Comparison of ENCODE assay signal across 31 mouse cellular contexts in genomic region chr5:140157886-140158627, GRCm38 (mm10).
DNase-seq lines count a peak whose midpoint lies in the region; ATAC-seq and TF ChIP-seq lines count a peak whose summit lies in the region.
"Had no signal": no experiment of that assay in that cellular context is flagged by ENCODE, and none has a peak within 500 bp of the region (broad histone marks: within the 10 kb centered on the region; RNA-seq: fewer than 3 reads in every experiment).

No protein-coding gene starts in this region.

- WGBS in liver, embryonic 12.5 days (ENCODE audit: insufficient replicate concordance) = 43% methylated on average over 1 of the region's 1 CpGs
- WGBS in liver, embryonic 11.5 days = 68% methylated on average over 1 of the region's 1 CpGs
- WGBS in forebrain, embryonic 10.5 days = 88% methylated on average over 1 of the region's 1 CpGs

- H3K9ac ChIP-seq in liver, embryonic 12.5 days = no peak overlapping the region
- H3K9ac ChIP-seq in liver, embryonic 11.5 days (ENCODE audit: low read depth, low read length) = no peak overlapping the region
- H3K9ac ChIP-seq: embryonic facial prominence, embryonic 12.5 days; forebrain, embryonic 15.5 days; heart, embryonic 13.5 days; hindbrain, embryonic 15.5 days; limb, embryonic 13.5 days; neural tube, embryonic 15.5 days had no signal

- DNase-seq in liver, embryonic 11.5 days (ENCODE audit: low spot score) = no peak
- DNase-seq in G1E (ENCODE audit: low spot score) = no peak
- no peak for DNase-seq in right cerebral cortex, postnatal 14 days
- DNase-seq in forebrain, embryonic 10.5 days (ENCODE audit: extremely low spot score, low spot score) = no peak
- DNase-seq: adrenal gland, postnatal 36 days; cerebellum, adult 9-10 months; cerebellum, postnatal 36 days; embryo, embryonic 11 days; gastrocnemius, adult 2 months; gastrocnemius, postnatal 36 days; heart, adult 2 months; heart, postnatal 10 days; kidney, adult 11 months; kidney, postnatal 14 days; lung, postnatal 36 days; midbrain, embryonic 14.5 days; spleen, adult 18-20 months; thymus, postnatal 14 days had no signal

- H3K4me2 ChIP-seq in liver, embryonic 12.5 days = no peak overlapping the region
- no peak overlapping the region for H3K4me2 ChIP-seq in liver, embryonic 11.5 days
- H3K4me2 ChIP-seq: embryonic facial prominence, embryonic 12.5 days; forebrain, embryonic 15.5 days; heart, embryonic 13.5 days; hindbrain, embryonic 15.5 days; limb, embryonic 13.5 days; neural tube, embryonic 15.5 days had no signal

- no peaks in the 10 kb centered on the region for H3K9me3 ChIP-seq in liver, embryonic 12.5 days (replicated peaks)
- no peaks in the 10 kb centered on the region for H3K9me3 ChIP-seq in liver, embryonic 11.5 days (ENCODE audit: control insufficient read depth, low read length)
- no peaks in the 10 kb centered on the region for H3K9me3 ChIP-seq in G1E (replicated peaks)
- H3K9me3 ChIP-seq in forebrain, embryonic 10.5 days = no peaks in the 10 kb centered on the region
- H3K9me3 ChIP-seq: embryonic facial prominence, embryonic 12.5 days; forebrain, embryonic 15.5 days; heart, embryonic 13.5 days; hindbrain, embryonic 10.5 days; hindbrain, embryonic 15.5 days; limb, embryonic 13.5 days; neural tube, embryonic 15.5 days had no signal

- no peaks in the 10 kb centered on the region for H3K36me3 ChIP-seq in liver, embryonic 12.5 days
- H3K36me3 ChIP-seq in liver, embryonic 11.5 days (ENCODE audit: control insufficient read depth, insufficient read depth, low read length) = no peaks in the 10 kb centered on the region
- H3K36me3 ChIP-seq in G1E (replicated peaks) = peaks cover 46% of the 10 kb centered on the region
- H3K36me3 ChIP-seq in forebrain, embryonic 10.5 days (replicated peaks) = peaks cover 4% of the 10 kb centered on the region; the same call in 1 of the 2 replicates
- H3K36me3 ChIP-seq: embryonic facial prominence, embryonic 12.5 days; forebrain, embryonic 15.5 days; heart, embryonic 13.5 days; hindbrain, embryonic 10.5 days; hindbrain, embryonic 15.5 days; neural tube, embryonic 15.5 days had no signal

- H3K27ac ChIP-seq in liver, embryonic 12.5 days = no peak overlapping the region
- no peak overlapping the region for H3K27ac ChIP-seq in liver, embryonic 11.5 days (ENCODE audit: low read depth, low read length)
- H3K27ac ChIP-seq in forebrain, embryonic 10.5 days = no peak overlapping the region
- H3K27ac ChIP-seq: embryonic facial prominence, embryonic 12.5 days; forebrain, embryonic 15.5 days; gastrocnemius, adult 2 months; heart, adult 2 months; heart, embryonic 13.5 days; hindbrain, embryonic 10.5 days; hindbrain, embryonic 15.5 days; limb, embryonic 13.5 days; neural tube, embryonic 15.5 days had no signal

- no peak for TF ChIP-seq CTCF in G1E (IDR thresholded peaks at IDR 0.05; ENCODE audit: low read depth, low read length)

- H3K27me3 ChIP-seq in liver, embryonic 12.5 days (replicated peaks) = no peaks in the 10 kb centered on the region
- H3K27me3 ChIP-seq in liver, embryonic 11.5 days (replicated peaks; ENCODE audit: control insufficient read depth, insufficient read depth, low read length) = no peaks in the 10 kb centered on the region
- H3K27me3 ChIP-seq in G1E (ENCODE audit: insufficient read depth, low read length) = no peaks in the 10 kb centered on the region
- no peaks in the 10 kb centered on the region for H3K27me3 ChIP-seq in forebrain, embryonic 10.5 days (ENCODE audit: poor library complexity, severe bottlenecking)
- H3K27me3 ChIP-seq: embryonic facial prominence, embryonic 12.5 days; forebrain, embryonic 15.5 days; heart, embryonic 13.5 days; hindbrain, embryonic 15.5 days; limb, embryonic 13.5 days; megakaryocyte, embryonic 14.5 days; neural tube, embryonic 15.5 days; Patski had no signal

- peaks cover 14% of the 10 kb centered on the region for H3K4me1 ChIP-seq in liver, embryonic 12.5 days
- H3K4me1 ChIP-seq in liver, embryonic 11.5 days (replicated peaks; ENCODE audit: control insufficient read depth, insufficient read depth, low read length) = peaks cover 4% of the 10 kb centered on the region
- H3K4me1 ChIP-seq in G1E (ENCODE audit: insufficient read depth, low read depth, low read length) = peaks cover 46% of the 10 kb centered on the region
- peaks cover 10% of the 10 kb centered on the region for H3K4me1 ChIP-seq in forebrain, embryonic 10.5 days
- H3K4me1 ChIP-seq: embryonic facial prominence, embryonic 12.5 days; forebrain, embryonic 15.5 days had no signal

- ATAC-seq in liver, embryonic 12.5 days = peak; percentile 65; the same call in 1 of the 2 replicates
- ATAC-seq in liver, embryonic 11.5 days (replicated peaks; ENCODE audit: low FRiP score) = no peak
- peak; percentile 28 for ATAC-seq in G1E (ENCODE audit: extremely low read depth, insufficient number of reproducible peaks, low FRiP score, poor library complexity, severe bottlenecking)
- peak; percentile 39; the same call in 1 of the 2 replicates for ATAC-seq in common myeloid progenitor, adult 5-6 weeks (replicated peaks; ENCODE audit: low read depth, poor library complexity, severe bottlenecking)
- no peak for ATAC-seq in frontal cortex, adult (ENCODE audit: low TSS enrichment)
- ATAC-seq: forebrain, embryonic 15.5 days; inflammation-experienced regulatory T-cells, adult 6 months; Patski had no signal

- H3K4me3 ChIP-seq in liver, embryonic 12.5 days = no peak overlapping the region
- no peak overlapping the region for H3K4me3 ChIP-seq in liver, embryonic 11.5 days (ENCODE audit: low read depth, low read length)
- H3K4me3 ChIP-seq in G1E (ENCODE audit: low read depth, low read length) = no peak overlapping the region
- H3K4me3 ChIP-seq in forebrain, embryonic 10.5 days = no peak overlapping the region
- H3K4me3 ChIP-seq: embryonic facial prominence, embryonic 12.5 days; forebrain, embryonic 15.5 days; gastrocnemius, adult 2 months; heart, adult 2 months; heart, embryonic 13.5 days; hindbrain, embryonic 10.5 days; hindbrain, embryonic 15.5 days; limb, embryonic 13.5 days; megakaryocyte, embryonic 14.5 days; neural tube, embryonic 15.5 days had no signal

Comparison
In these comparisons a context has a peak if more than half of its experiments do, and no peak if none do; other contexts are left out.
1. ATAC-seq: peak in liver, embryonic 12.5 days (single experiment), G1E (single experiment) and common myeloid progenitor, adult 5-6 weeks (single experiment); none in liver, embryonic 11.5 days (single experiment) and frontal cortex, adult (single experiment).